Mouse (Mus musculus): ENCODE measurements around the gene Rprml. TPM values are rescaled to one million over a fixed set of nuclear protein-coding genes. Genes with fewer than 3 reads are reported as not detected.
A peak's percentile ranks its signal among the peaks of the same experiment; 100 is the strongest.

Rprml gene
- total and polyA plus RNA-seq, 2 experiments from 2014 or later: 4.1 to 11.8 TPM

- Histone ChIP-seq H3K4me3 (ENCODE audit: low read depth, low read length) (no peak overlapping the region), H3K4me2 (ENCODE audit: low read depth, low read length, poor library complexity, severe bottlenecking) (no peak overlapping the region), H3K9me3 (ENCODE audit: low read length) (no peaks in the 10 kb centered on the region), H3K4me1 (ENCODE audit: insufficient read depth, low read length) (no peaks in the 10 kb centered on the region), H3K27ac (ENCODE audit: low read depth, low read length) (no peak overlapping the region), H3K36me3 (ENCODE audit: insufficient read depth, low read length) (peaks cover 56% of the 10 kb centered on the region), H3K9ac (replicated peaks; ENCODE audit: low read length, poor library complexity, severe bottlenecking) (no peak overlapping the region), H3K27me3 (ENCODE audit: insufficient read depth, low read length) (no peaks in the 10 kb centered on the region)
- no peak for DNase-seq (ENCODE audit: low spot score)
- no peak for ATAC-seq (ENCODE audit: low FRiP score)
- 92% methylated on average over 6 of the region's 6 CpGs for WGBS
- no peak for TF ChIP-seq CTCF (IDR thresholded peaks at IDR 0.05)
Observed at GRCm38 (mm10) chr11:103686706-103687105, 37.3 kb downstream of the Rprml start.

GRCm38 (mm10) chr11:103688271-103688979 is 39.1 kb downstream of the Rprml start:
- no peaks in the 10 kb centered on the region for H3K9me3 ChIP-seq (ENCODE audit: low read length)
- WGBS: 67% methylated on average over 6 of the region's 6 CpGs
- no peaks in the 10 kb centered on the region for H3K27me3 ChIP-seq (ENCODE audit: insufficient read depth, low read length)
- H3K4me1 ChIP-seq (ENCODE audit: insufficient read depth, low read length): no peaks in the 10 kb centered on the region
- TF ChIP-seq CTCF (IDR thresholded peaks at IDR 0.05): no peak
- no peak overlapping the region for H3K4me2 ChIP-seq (ENCODE audit: low read depth, low read length, poor library complexity, severe bottlenecking)
- no peak overlapping the region for H3K4me3 ChIP-seq (ENCODE audit: low read depth, low read length)
- DNase-seq (ENCODE audit: low spot score) (no peak), ATAC-seq (ENCODE audit: low FRiP score) (no peak)
- no peak overlapping the region for H3K27ac ChIP-seq (ENCODE audit: low read depth, low read length)
- H3K9ac ChIP-seq (replicated peaks; ENCODE audit: low read length, poor library complexity, severe bottlenecking): no peak overlapping the region
- peaks cover 40% of the 10 kb centered on the region for H3K36me3 ChIP-seq (ENCODE audit: insufficient read depth, low read length)

- Histone ChIP-seq H3K27me3 (ENCODE audit: insufficient read depth, low read length) (no peaks in the 10 kb centered on the region), H3K4me2 (ENCODE audit: low read depth, low read length, poor library complexity, severe bottlenecking) (no peak overlapping the region), H3K9ac (replicated peaks; ENCODE audit: low read length, poor library complexity, severe bottlenecking) (no peak overlapping the region), H3K9me3 (ENCODE audit: low read length) (no peaks in the 10 kb centered on the region), H3K4me1 (ENCODE audit: insufficient read depth, low read length) (no peaks in the 10 kb centered on the region), H3K4me3 (ENCODE audit: low read depth, low read length) (no peak overlapping the region), H3K36me3 (ENCODE audit: insufficient read depth, low read length) (peaks cover 34% of the 10 kb centered on the region), H3K27ac (ENCODE audit: low read depth, low read length) (no peak overlapping the region)
- 42% methylated on average over 3 of the region's 3 CpGs for WGBS
- TF ChIP-seq CTCF (IDR thresholded peaks at IDR 0.05): no peak
- DNase-seq (ENCODE audit: low spot score) (no peak), ATAC-seq (ENCODE audit: low FRiP score) (no peak)
Observed at GRCm38 (mm10) chr11:103688980-103689378, 39.6 kb downstream of the Rprml start.

- TF ChIP-seq CTCF (IDR thresholded peaks at IDR 0.05): no peak
- peaks cover 16% of the 10 kb centered on the region for H3K36me3 ChIP-seq (ENCODE audit: insufficient read depth, low read length)
- no peak overlapping the region for H3K9ac ChIP-seq (replicated peaks; ENCODE audit: low read length, poor library complexity, severe bottlenecking)
- no peak overlapping the region for H3K27ac ChIP-seq (ENCODE audit: low read depth, low read length)
- H3K9me3 ChIP-seq (ENCODE audit: low read length): no peaks in the 10 kb centered on the region
- no peak for DNase-seq (ENCODE audit: low spot score)
- no peaks in the 10 kb centered on the region for H3K27me3 ChIP-seq (ENCODE audit: insufficient read depth, low read length)
- no peaks in the 10 kb centered on the region; the same call in 1 of the 2 replicates for H3K4me1 ChIP-seq (ENCODE audit: insufficient read depth, low read length)
- WGBS: 90% methylated on average over 1 of the region's 1 CpGs
- no peak for ATAC-seq (ENCODE audit: low FRiP score)
- no peak overlapping the region for H3K4me3 ChIP-seq (ENCODE audit: low read depth, low read length)
- H3K4me2 ChIP-seq (ENCODE audit: low read depth, low read length, poor library complexity, severe bottlenecking): no peak overlapping the region
Observed at GRCm38 (mm10) chr11:103691036-103691435, 41.7 kb downstream of the Rprml start.

GRCm38 (mm10) chr11:103693241-103693640 is 43.9 kb downstream of the Rprml start:
- TF ChIP-seq CTCF (IDR thresholded peaks at IDR 0.05): no peak
- no peaks in the 10 kb centered on the region for H3K9me3 ChIP-seq (ENCODE audit: low read length)
- H3K9ac ChIP-seq (replicated peaks; ENCODE audit: low read length, poor library complexity, severe bottlenecking): no peak overlapping the region
- no peak overlapping the region for H3K27ac ChIP-seq (ENCODE audit: low read depth, low read length)
- no peak overlapping the region for H3K4me2 ChIP-seq (ENCODE audit: low read depth, low read length, poor library complexity, severe bottlenecking)
- no peaks in the 10 kb centered on the region for H3K27me3 ChIP-seq (ENCODE audit: insufficient read depth, low read length)
- no peaks in the 10 kb centered on the region; the same call in 1 of the 2 replicates for H3K4me1 ChIP-seq (ENCODE audit: insufficient read depth, low read length)
- ATAC-seq (ENCODE audit: low FRiP score) (no peak), DNase-seq (ENCODE audit: low spot score) (no peak)
- no peak overlapping the region for H3K4me3 ChIP-seq (ENCODE audit: low read depth, low read length)
- H3K36me3 ChIP-seq (ENCODE audit: insufficient read depth, low read length): peaks cover 4% of the 10 kb centered on the region; the same call in 1 of the 2 replicates
- WGBS: 42% methylated on average over 1 of the region's 1 CpGs

GRCm38 (mm10) chr11:103696851-103697564 is 47.6 kb downstream of the Rprml start:
- Histone ChIP-seq H3K27ac (ENCODE audit: low read depth, low read length) (peak overlapping the region; percentile 98), H3K4me1 (ENCODE audit: insufficient read depth, low read length) (no peaks in the 10 kb centered on the region; the same call in 1 of the 2 replicates), H3K4me3 (ENCODE audit: low read depth, low read length) (peak overlapping the region; percentile 92), H3K4me2 (ENCODE audit: low read depth, low read length, poor library complexity, severe bottlenecking) (peak overlapping the region; percentile 54), H3K36me3 (ENCODE audit: insufficient read depth, low read length) (no peaks in the 10 kb centered on the region), H3K9ac (replicated peaks; ENCODE audit: low read length, poor library complexity, severe bottlenecking) (peak overlapping the region; percentile 85), H3K9me3 (ENCODE audit: low read length) (no peaks in the 10 kb centered on the region), H3K27me3 (ENCODE audit: insufficient read depth, low read length) (no peaks in the 10 kb centered on the region)
- no peak; the same call in 1 of the 2 replicates for TF ChIP-seq CTCF (IDR thresholded peaks at IDR 0.05)
- DNase-seq (ENCODE audit: low spot score) (peak; percentile 61), ATAC-seq (ENCODE audit: low FRiP score) (peak; percentile 69)
- WGBS: 1% methylated on average over 18 of the region's 18 CpGs
